Mouse (Mus musculus) heart, adult 10 weeks (tissue): ENCODE measurements around the gene Olfr221. TPM values are rescaled to one million over a fixed set of nuclear protein-coding genes. Genes with fewer than 3 reads are reported as not detected.

Experiments
- polyA plus RNA-seq: library from polyadenylated mRNA; stranded (reverse); fragments of 350-450 nt; fragmentation: Illumina TruSeq; extraction: RNeasy Lipid Tissue Mini Kit (QIAGEN cat#74804); gene quantifications from one replicate; pipeline ENCODE4 v1.2.3, GENCODE M21; 2014; ENCODE audit warnings: low read depth, low replicate concordance

Gene Olfr221
- not detected for polyA plus RNA-seq

GRCm38 (mm10) chr14:52042359-52042758 lies at the start of gene Olfr221:
Olfr221 (minus strand) TSS chr14:52042459.

GRCm38 (mm10) chr14:52020486-52021137 lies 21.6 kb downstream of the Olfr221 start, which contains the start of gene Zfp219:
Zfp219 (minus strand) TSS chr14:52020733.

GRCm38 (mm10) chr14:52015445-52016100 lies 26.7 kb downstream of the Olfr221 start, which contains the start of gene Tmem253:
Tmem253 (plus strand) TSS chr14:52015658.

GRCm38 (mm10) chr14:51984247-51985231 lies 57.7 kb downstream of the Olfr221 start, which contains the start of gene Arhgef40:
Arhgef40 (plus strand) TSS chr14:51984719.

Other genes with a start within 250 kb of the Olfr221 start
- not detected for gene AY358078, start 242.4 kb downstream of the Olfr221 start, polyA plus RNA-seq
- gene Ear6, start 188.8 kb downstream of the Olfr221 start, polyA plus RNA-seq: not detected
- 23.9 TPM for gene Mettl17, start 157.6 kb downstream of the Olfr221 start, polyA plus RNA-seq
- 1.2 TPM for gene Slc39a2, start 149.6 kb downstream of the Olfr221 start, polyA plus RNA-seq
- gene Ndrg2, start 128.3 kb downstream of the Olfr221 start, polyA plus RNA-seq: 1,656 TPM
- gene Tppp2, start 124.0 kb downstream of the Olfr221 start, polyA plus RNA-seq: not detected
- gene Rnase13, start 119.7 kb downstream of the Olfr221 start, polyA plus RNA-seq: not detected
- gene Arhgef40, start 57.7 kb downstream of the Olfr221 start, polyA plus RNA-seq: 40.6 TPM
- gene Tmem253, start 26.8 kb downstream of the Olfr221 start, polyA plus RNA-seq: 5.3 TPM
- 29.1 TPM for gene Zfp219, start 21.7 kb downstream of the Olfr221 start, polyA plus RNA-seq
- gene Hnrnpc, start 61.6 kb upstream of the Olfr221 start, polyA plus RNA-seq: 157 TPM
- 0.94 TPM for gene Rpgrip1, start 68.2 kb upstream of the Olfr221 start, polyA plus RNA-seq
- 16.8 TPM for gene Supt16, start 155.0 kb upstream of the Olfr221 start, polyA plus RNA-seq
- gene Chd8, start 215.3 kb upstream of the Olfr221 start, polyA plus RNA-seq: 25.2 TPM
- gene Tox4, start 236.7 kb upstream of the Olfr221 start, polyA plus RNA-seq: 20.1 TPM
- gene Rab2b, start 237.1 kb upstream of the Olfr221 start, polyA plus RNA-seq: 6.3 TPM